Mouse (Mus musculus) forebrain, embryonic 11.5 days (tissue): ENCODE results near the gene Tnk1. TPM values are rescaled to one million over a fixed set of nuclear protein-coding genes. Genes with fewer than 3 reads are reported as not detected.
A peak's percentile ranks its signal among the peaks of the same experiment; 100 is the strongest.

Experiments used
- ATAC-seq: fragments of 200-750 bp; cut with Nextera tagmentation; replicated peaks from 2 replicates; pipeline ENCODE4 v1.8.0; 2017; ENCODE audit warnings: moderate TSS enrichment; ENCODE audit not compliant: low FRiP score
- DNase-seq: peaks from one replicate; pipeline ENCODE4 v3.0.0-alpha.2; 2017; ENCODE audit warnings: low spot score
- H3K27ac ChIP-seq: fragments of 300-500 bp; sonication (generic); 2 replicates; pipeline ENCODE4 v1.5.1; 2014; ENCODE audit warnings: low read depth, low read length
- H3K27me3 ChIP-seq: fragments of 300-500 bp; sonication (generic); 2 replicates; pipeline ENCODE4 v1.6.1; 2014; ENCODE audit warnings: mild to moderate bottlenecking, low read length, mixed read lengths; ENCODE audit not compliant: control insufficient read depth, insufficient read depth
- H3K36me3 ChIP-seq: fragments of 300-500 bp; sonication (generic); 2 replicates; pipeline ENCODE4 v1.6.1; 2014; ENCODE audit warnings: mild to moderate bottlenecking, low read length, moderate library complexity, mixed read lengths; ENCODE audit not compliant: control insufficient read depth, insufficient read depth
- H3K4me1 ChIP-seq: fragments of 300-500 bp; sonication (generic); replicated peaks from 2 replicates; pipeline ENCODE4 v1.6.1; 2014; ENCODE audit warnings: low read length, mixed read lengths; ENCODE audit not compliant: control insufficient read depth, insufficient read depth
- H3K4me2 ChIP-seq: fragments of 300-500 bp; sonication (generic); 2 replicates; pipeline ENCODE4 v1.6.1; 2014; ENCODE audit warnings: low read depth, mild to moderate bottlenecking, low read length, moderate library complexity, mixed read lengths; ENCODE audit not compliant: severe bottlenecking
- H3K4me3 ChIP-seq: fragments of 300-500 bp; sonication (generic); 2 replicates; pipeline ENCODE4 v1.5.1; 2014; ENCODE audit warnings: low read depth, low read length
- H3K9ac ChIP-seq: fragments of 300-500 bp; sonication (generic); 2 replicates; pipeline ENCODE4 v1.6.1; 2014; ENCODE audit warnings: low read length
- H3K9me3 ChIP-seq: fragments of 300-500 bp; sonication (generic); 2 replicates; pipeline ENCODE4 v1.6.1; 2016; ENCODE audit warnings: low read length, mixed read lengths; ENCODE audit not compliant: control insufficient read depth
- WGBS: fragments of 180-500 bp; shearing (Covaris S2); extraction: QIAGEN DNeasy Blood & Tissue Kit; methylation state at CpG from one replicate; pipeline ENCODE4 v1.1.7; 2014; 5-methylcytosine and 5-hydroxymethylcytosine counted together
- polyA plus RNA-seq: library from polyadenylated mRNA; unstranded; fragments of >200 nt; fragmentation: Nextera tagmentation; extraction: Ambion mirVana; gene quantifications from 2 replicates; pipeline ENCODE4 v1.2.1, GENCODE M21; 2014

Tnk1 gene
- polyA plus RNA-seq, 1 experiment from 2014 or later, result 0.73 TPM

GRCm38 (mm10) chr11:69880853-69881603, 22.5 kb upstream of the Tnk1 start, which contains the start of gene Kctd11:
Gene Kctd11, minus strand, starts transcription at chr11:69881406.
- DNase-seq, result peak; percentile 88
- Histone ChIP-seq H3K4me3 (peak within 1 kb of the TSS; percentile 39), H3K4me1 (peaks cover 6% of the 10 kb centered on the region; the same call in 1 of the 2 replicates), H3K27ac (peak within 1 kb of the TSS; percentile 32), H3K27me3 (peaks cover 5% of the 10 kb centered on the region; the same call in 1 of the 2 replicates), H3K9me3 (no peaks in the 10 kb centered on the region), H3K9ac (peak within 1 kb of the TSS; percentile 48), H3K36me3 (no peaks in the 10 kb centered on the region), H3K4me2 (peak within 1 kb of the TSS; percentile 67)
- WGBS, result under 1% methylated on average over 46 of the region's 46 CpGs
- ATAC-seq, result peak; percentile 85

- no peak for ATAC-seq
- under 1% methylated on average over 18 of the region's 18 CpGs for WGBS
- no peaks in the 10 kb centered on the region for H3K36me3 ChIP-seq
- H3K4me3 ChIP-seq, result peak overlapping the region; percentile 39
- H3K9ac ChIP-seq, result peak overlapping the region; percentile 48
- no peaks in the 10 kb centered on the region for H3K9me3 ChIP-seq
- H3K27ac ChIP-seq, result peak overlapping the region; percentile 32
- peaks cover 5% of the 10 kb centered on the region; the same call in 1 of the 2 replicates for H3K27me3 ChIP-seq
- H3K4me2 ChIP-seq, result peak overlapping the region; percentile 67
- H3K4me1 ChIP-seq, result peaks cover 6% of the 10 kb centered on the region; the same call in 1 of the 2 replicates
- DNase-seq, result peak; percentile 80
Measured at GRCm38 (mm10) chr11:69880506-69880852, 21.9 kb upstream of the Tnk1 start.

DNA sequence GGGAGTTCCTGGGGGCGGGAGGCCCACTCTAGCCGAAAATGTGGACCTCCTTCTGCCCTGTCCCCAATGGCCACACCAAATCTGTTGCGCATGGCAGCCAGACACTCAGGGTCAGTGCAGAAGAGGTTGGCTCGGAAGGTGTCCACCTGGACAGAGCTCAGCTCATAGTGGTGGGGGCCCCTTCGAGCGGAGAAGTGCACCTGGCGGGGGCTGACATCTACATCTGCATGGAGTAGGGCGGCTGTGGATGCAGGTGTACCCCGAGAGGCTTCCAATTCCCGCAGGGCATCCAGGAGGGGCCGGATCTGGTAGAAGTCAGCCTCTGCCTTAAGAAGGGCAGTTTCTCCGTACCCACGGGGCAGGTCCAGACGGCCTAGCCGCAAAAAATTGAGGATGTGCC, 21.2 kb upstream of the Tnk1 start:
- DNase-seq (no peak), ATAC-seq (no peak)
- Histone ChIP-seq H3K4me3 (peak overlapping the region; percentile 39), H3K27ac (no peak overlapping the region), H3K4me2 (peak overlapping the region; percentile 67; the same call in 1 of the 2 replicates), H3K9me3 (no peaks in the 10 kb centered on the region), H3K9ac (no peak overlapping the region), H3K36me3 (no peaks in the 10 kb centered on the region), H3K4me1 (peaks cover 6% of the 10 kb centered on the region; the same call in 1 of the 2 replicates), H3K27me3 (peaks cover 5% of the 10 kb centered on the region; the same call in 1 of the 2 replicates)
- WGBS, result 53% methylated on average over 15 of the region's 15 CpGs

GRCm38 (mm10) chr11:69878952-69879351, 20.4 kb upstream of the Tnk1 start:
- WGBS, result 95% methylated on average over 6 of the region's 6 CpGs

GRCm38 (mm10) chr11:69878399-69878798, 19.9 kb upstream of the Tnk1 start:
- Histone ChIP-seq H3K4me2 (no peak overlapping the region), H3K4me3 (no peak overlapping the region), H3K27me3 (peaks cover 5% of the 10 kb centered on the region; the same call in 1 of the 2 replicates)

More at GRCm38 (mm10) chr11:69878952-69879351, 20.4 kb upstream of the Tnk1 start:
- Histone ChIP-seq H3K9ac (no peak overlapping the region), H3K4me1 (peaks cover 6% of the 10 kb centered on the region; the same call in 1 of the 2 replicates), H3K27ac (no peak overlapping the region), H3K9me3 (no peaks in the 10 kb centered on the region), H3K27me3 (peaks cover 5% of the 10 kb centered on the region; the same call in 1 of the 2 replicates), H3K4me2 (no peak overlapping the region), H3K36me3 (no peaks in the 10 kb centered on the region), H3K4me3 (no peak overlapping the region)
- DNase-seq (no peak), ATAC-seq (no peak)

DNA sequence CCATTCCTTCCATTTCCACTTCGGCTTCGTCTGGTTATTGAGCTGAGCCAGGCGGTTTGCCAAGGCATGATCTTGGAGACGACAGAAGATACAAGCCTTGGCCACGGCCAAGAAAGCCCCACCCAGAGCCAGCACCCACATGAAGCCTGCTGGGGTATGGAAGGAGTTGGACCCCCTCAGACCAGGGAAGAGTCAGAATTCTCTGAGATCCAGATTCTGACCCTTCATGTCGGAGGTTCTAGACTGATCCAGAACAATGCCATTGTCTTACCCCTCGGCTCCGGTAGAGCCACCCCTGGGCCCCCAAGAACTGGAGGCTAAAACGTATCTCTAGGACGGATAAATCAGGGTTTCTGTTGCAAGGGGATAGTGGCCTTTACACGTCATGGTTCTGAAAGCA, 19.3 kb upstream of the Tnk1 start, which contains the start of gene Tmem95:
Tmem95 (minus strand) TSS at position 141 of the 400 bp plus-strand sequence.
- H3K36me3 ChIP-seq, result no peaks in the 10 kb centered on the region
- peak within 1 kb of the TSS; percentile 29 for H3K9ac ChIP-seq
- ATAC-seq (no peak), DNase-seq (no peak)
- H3K4me1 ChIP-seq, result peaks cover 6% of the 10 kb centered on the region; the same call in 1 of the 2 replicates
- H3K27ac ChIP-seq, result no peak within 1 kb of the TSS
- H3K9me3 ChIP-seq, result no peaks in the 10 kb centered on the region
- H3K27me3 ChIP-seq, result peaks cover 5% of the 10 kb centered on the region; the same call in 1 of the 2 replicates
- peak within 1 kb of the TSS; percentile 43; the same call in 1 of the 2 replicates for H3K4me2 ChIP-seq
- H3K4me3 ChIP-seq, result 0 out of 2 replicates have a peak within 1 kb of the TSS, but pooled peaks have one; percentile 6
- 92% methylated on average over 11 of the region's 11 CpGs for WGBS

More at GRCm38 (mm10) chr11:69878399-69878798, 19.9 kb upstream of the Tnk1 start:
- ATAC-seq, result no peak
- Histone ChIP-seq H3K36me3 (no peaks in the 10 kb centered on the region), H3K27ac (no peak overlapping the region), H3K4me1 (peaks cover 6% of the 10 kb centered on the region; the same call in 1 of the 2 replicates), H3K9me3 (no peaks in the 10 kb centered on the region), H3K9ac (no peak overlapping the region)
- WGBS, result 84% methylated on average over 3 of the region's 3 CpGs
- DNase-seq, result no peak

DNA sequence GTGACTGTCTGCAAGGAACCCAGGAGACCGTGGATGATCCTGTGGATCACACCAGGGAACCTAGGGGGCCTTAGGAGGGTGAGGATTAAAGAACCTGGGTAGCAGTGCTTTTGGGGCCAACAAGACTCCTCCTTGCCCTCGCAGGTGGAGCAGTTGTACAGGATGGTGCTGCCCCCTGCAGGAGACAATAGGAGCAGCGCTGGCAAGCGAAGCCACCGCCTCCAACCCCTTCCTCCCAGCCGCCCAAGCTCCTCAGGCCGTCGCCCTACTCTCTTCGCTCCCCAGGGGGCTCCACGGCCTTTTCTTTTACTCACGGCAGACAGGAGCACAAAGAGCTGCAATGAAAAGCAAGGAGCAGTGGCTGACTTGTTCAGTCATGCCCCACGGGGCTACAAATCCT, 18.3 kb upstream of the Tnk1 start:
- H3K4me3 ChIP-seq, result 0 out of 2 replicates have a peak overlapping the region, but pooled peaks have one; percentile 6
- H3K9me3 ChIP-seq, result no peaks in the 10 kb centered on the region
- no peaks in the 10 kb centered on the region for H3K36me3 ChIP-seq
- DNase-seq (peak; percentile 93), ATAC-seq (peak; percentile 58; the same call in 1 of the 2 replicates)
- H3K27ac ChIP-seq, result no peak overlapping the region
- peaks cover 2% of the 10 kb centered on the region; the same call in 1 of the 2 replicates for H3K27me3 ChIP-seq
- peak overlapping the region; percentile 43; the same call in 1 of the 2 replicates for H3K4me2 ChIP-seq
- H3K9ac ChIP-seq, result peak overlapping the region; percentile 29
- 2% methylated on average over 12 of the region's 12 CpGs for WGBS
- H3K4me1 ChIP-seq, result peaks cover 6% of the 10 kb centered on the region; the same call in 1 of the 2 replicates

GRCm38 (mm10) chr11:69876186-69876585, 17.7 kb upstream of the Tnk1 start:
- Histone ChIP-seq H3K9me3 (no peaks in the 10 kb centered on the region), H3K36me3 (no peaks in the 10 kb centered on the region), H3K27ac (no peak overlapping the region), H3K4me3 (no peak overlapping the region), H3K4me1 (peaks cover 3% of the 10 kb centered on the region; the same call in 1 of the 2 replicates), H3K9ac (no peak overlapping the region), H3K4me2 (no peak overlapping the region), H3K27me3 (no peaks in the 10 kb centered on the region; the same call in 1 of the 2 replicates)
- DNase-seq (no peak), ATAC-seq (no peak)
- WGBS, result 78% methylated on average over 7 of the region's 7 CpGs
